Mouse (Mus musculus) left cerebral cortex, adult 2 months (tissue): ENCODE results near the gene Socs2. TPM values are rescaled to one million over a fixed set of nuclear protein-coding genes. Genes with fewer than 3 reads are reported as not detected.

Experiments
- DNase-seq, 2 experiments: peaks; one replicate each; pipeline ENCODE4 v3.0.0; 2021 to 2022; ENCODE audit warnings: low spot score in 2 of 2, mixed read lengths in 1 of 2; ENCODE audit errors: extremely low spot score in 1 of 2
- H3K27ac ChIP-seq: fragments of 200-600 bp; 2 replicates; pipeline ENCODE4 v1.8.1; 2022
- H3K4me3 ChIP-seq: fragments of 200-600 bp; 2 replicates; pipeline ENCODE4 v1.8.1; 2022
- CTCF ChIP-seq: fragments of 200-600 bp; IDR thresholded peaks from 2 replicates; pipeline ENCODE4 v1.8.1; 2022; ENCODE audit warnings: antibody characterized with exemption, mild to moderate bottlenecking, moderate library complexity
- intact Hi-C: fragments of 180-260 bp; cut with DNase I; formaldehyde crosslinking; loops from one replicate; pipeline ENCODE4 v1.15.1; 2025
- total RNA-seq, 2 experiments: library from RNA; stranded (reverse); gene quantifications; 2 replicates each; pipeline ENCODE4 v1.2.3; 2021

Socs2 gene
- total RNA-seq, 2 experiments from 2014 or later, result 26.4 to 33.7 TPM

GRCm38 (mm10) chr10:95356711-95357110 lies 60.3 kb downstream of the Socs2 start:
- H3K4me3 ChIP-seq, result no peak overlapping the region
- intact Hi-C loops, result no loop called here
- TF ChIP-seq CTCF, result no peak

GRCm38 (mm10) chr10:95355678-95356268 lies 61.2 kb downstream of the Socs2 start:
- DNase-seq, result no peak
- Histone ChIP-seq H3K27ac (no peak overlapping the region), H3K4me3 (no peak overlapping the region)
- TF ChIP-seq CTCF, result no peak
- intact Hi-C loops, result no loop called here

More at GRCm38 (mm10) chr10:95356711-95357110, 60.3 kb downstream of the Socs2 start:
- DNase-seq, result no peak
- H3K27ac ChIP-seq, result no peak overlapping the region

- intact Hi-C loops, result no loop called here
- Histone ChIP-seq H3K4me3 (no peak overlapping the region), H3K27ac (no peak overlapping the region)
- no peak for DNase-seq
- TF ChIP-seq CTCF, result no peak
Measured at GRCm38 (mm10) chr10:95354673-95355072, 62.3 kb downstream of the Socs2 start.

- no peak overlapping the region for H3K4me3 ChIP-seq
- intact Hi-C loops, result no loop called here
Measured at GRCm38 (mm10) chr10:95354047-95354446, 62.9 kb downstream of the Socs2 start.

GRCm38 (mm10) chr10:95348457-95348856 lies 68.5 kb downstream of the Socs2 start:
- no peak overlapping the region for H3K27ac ChIP-seq
- no peak for TF ChIP-seq CTCF
- H3K4me3 ChIP-seq, result no peak overlapping the region
- intact Hi-C loops, result no loop called here
- DNase-seq, result no peak

More at GRCm38 (mm10) chr10:95354047-95354446, 62.9 kb downstream of the Socs2 start:
- TF ChIP-seq CTCF, result no peak
- DNase-seq, result no peak
- no peak overlapping the region for H3K27ac ChIP-seq

- Histone ChIP-seq H3K27ac (no peak overlapping the region), H3K4me3 (no peak overlapping the region)
- intact Hi-C loops, result no loop called here
- no peak for TF ChIP-seq CTCF
- no peak for DNase-seq
Measured at GRCm38 (mm10) chr10:95347776-95348175, 69.2 kb downstream of the Socs2 start.

GRCm38 (mm10) chr10:95342833-95343590 lies 74.0 kb downstream of the Socs2 start:
- intact Hi-C loops, result no loop called here
- Histone ChIP-seq H3K27ac (no peak overlapping the region), H3K4me3 (no peak overlapping the region)
- no peak for TF ChIP-seq CTCF
- no peak for DNase-seq

- H3K27ac ChIP-seq, result no peak overlapping the region
- no peak for TF ChIP-seq CTCF
- DNase-seq, result no peak
- intact Hi-C loops, result no loop called here
- no peak overlapping the region for H3K4me3 ChIP-seq
Measured at GRCm38 (mm10) chr10:95340676-95341075, 76.3 kb downstream of the Socs2 start.

GRCm38 (mm10) chr10:95337589-95337988 lies 79.4 kb downstream of the Socs2 start:
- no peak for DNase-seq
- no peak for TF ChIP-seq CTCF
- Histone ChIP-seq H3K27ac (no peak overlapping the region), H3K4me3 (no peak overlapping the region)
- intact Hi-C loops, result no loop called here

- intact Hi-C loops, result no loop called here
- H3K4me3 ChIP-seq, result no peak overlapping the region
- DNase-seq, result no peak
- TF ChIP-seq CTCF, result no peak
- H3K27ac ChIP-seq, result no peak overlapping the region
Measured at GRCm38 (mm10) chr10:95336781-95337544, 80.0 kb downstream of the Socs2 start.

Other genes with a start within 250 kb of the Socs2 start
- 1 to 10 TPM; 5.6 to 5.9 TPM for gene Cradd, start 93.0 kb downstream of the Socs2 start, total RNA-seq
- 10 to 100 TPM; 69.0 to 71.2 TPM for gene Mrpl42, start 84.8 kb upstream of the Socs2 start, total RNA-seq
- gene Ube2n, start 98.0 kb upstream of the Socs2 start, total RNA-seq, result 100 to 1,000 TPM; 196 to 198 TPM
- 100 to 1,000 TPM; 140 to 147 TPM for gene Nudt4, start 147.0 kb upstream of the Socs2 start, total RNA-seq